Mouse (Mus musculus): ENCODE measurements around the gene Trir. TPM values are rescaled to one million over a fixed set of nuclear protein-coding genes. Genes with fewer than 3 reads are reported as not detected.

The Trir gene
- polyA plus RNA-seq, 1 experiment from 2014 or later = 107 TPM

- Histone ChIP-seq H3K9ac (peak overlapping the region; percentile 52), H3K27ac (peak overlapping the region; percentile 87), H3K27me3 (peaks cover 3% of the 10 kb centered on the region; the same call in 1 of the 2 replicates), H3K4me3 (peak overlapping the region; percentile 49), H3K4me2 (peak overlapping the region; percentile 99), H3K9me3 (no peaks in the 10 kb centered on the region), H3K36me3 (no peaks in the 10 kb centered on the region), H3K4me1 (peaks cover 65% of the 10 kb centered on the region)
- WGBS = under 1% methylated on average over 23 of the region's 23 CpGs
- no peak for ATAC-seq (ENCODE audit: borderline replicate concordance, extremely low read depth, low FRiP score, low TSS enrichment)
Observed at GRCm38 (mm10) chr8:84985049-84985683, 41.5 kb upstream of the Trir start.

- Histone ChIP-seq H3K4me1 (peaks cover 60% of the 10 kb centered on the region), H3K9ac (peak overlapping the region; percentile 52), H3K4me3 (peak overlapping the region; percentile 49), H3K27me3 (peaks cover 3% of the 10 kb centered on the region; the same call in 1 of the 2 replicates), H3K9me3 (no peaks in the 10 kb centered on the region), H3K36me3 (no peaks in the 10 kb centered on the region), H3K4me2 (peak overlapping the region; percentile 99), H3K27ac (peak overlapping the region; percentile 87)
- peak; percentile 28 for ATAC-seq (ENCODE audit: borderline replicate concordance, extremely low read depth, low FRiP score, low TSS enrichment)
- 1% methylated on average over 53 of the region's 53 CpGs for WGBS
Observed at GRCm38 (mm10) chr8:84985684-84986378, 40.8 kb upstream of the Trir start.

- H3K9me3 ChIP-seq = no peaks in the 10 kb centered on the region
- H3K27ac ChIP-seq = peak overlapping the region; percentile 87
- WGBS = 31% methylated on average over 8 of the region's 8 CpGs
- H3K36me3 ChIP-seq = no peaks in the 10 kb centered on the region
- H3K4me2 ChIP-seq = peak overlapping the region; percentile 99
- no peak overlapping the region for H3K9ac ChIP-seq
- peak overlapping the region; percentile 49 for H3K4me3 ChIP-seq
- ATAC-seq (ENCODE audit: borderline replicate concordance, extremely low read depth, low FRiP score, low TSS enrichment) = no peak
- peaks cover 60% of the 10 kb centered on the region for H3K4me1 ChIP-seq
- H3K27me3 ChIP-seq = peaks cover 3% of the 10 kb centered on the region; the same call in 1 of the 2 replicates
Observed at GRCm38 (mm10) chr8:84986379-84986945, 40.2 kb upstream of the Trir start.

- Histone ChIP-seq H3K9me3 (no peaks in the 10 kb centered on the region), H3K4me1 (peaks cover 51% of the 10 kb centered on the region), H3K27me3 (peaks cover 3% of the 10 kb centered on the region; the same call in 1 of the 2 replicates), H3K4me2 (no peak overlapping the region), H3K27ac (no peak overlapping the region), H3K9ac (no peak overlapping the region), H3K36me3 (no peaks in the 10 kb centered on the region), H3K4me3 (no peak overlapping the region)
- ATAC-seq (ENCODE audit: borderline replicate concordance, extremely low read depth, low FRiP score, low TSS enrichment) = no peak
- WGBS = 69% methylated on average over 5 of the region's 5 CpGs
Observed at GRCm38 (mm10) chr8:84987388-84987787, 39.2 kb upstream of the Trir start.

- no peak overlapping the region for H3K4me2 ChIP-seq
- no peak overlapping the region for H3K27ac ChIP-seq
- H3K9me3 ChIP-seq = no peaks in the 10 kb centered on the region
- peaks cover 3% of the 10 kb centered on the region; the same call in 1 of the 2 replicates for H3K27me3 ChIP-seq
- H3K9ac ChIP-seq = no peak overlapping the region
- no peak overlapping the region for H3K4me3 ChIP-seq
- peaks cover 47% of the 10 kb centered on the region for H3K4me1 ChIP-seq
- 55% methylated on average over 2 of the region's 2 CpGs for WGBS
- no peak for ATAC-seq (ENCODE audit: borderline replicate concordance, extremely low read depth, low FRiP score, low TSS enrichment)
- no peaks in the 10 kb centered on the region for H3K36me3 ChIP-seq
Observed at GRCm38 (mm10) chr8:84987903-84988302, 38.7 kb upstream of the Trir start.

- H3K9ac ChIP-seq = no peak overlapping the region; the same call in 1 of the 2 replicates
- WGBS = 15% methylated on average over 15 of the region's 15 CpGs
Observed at GRCm38 (mm10) chr8:84989311-84989731, 37.3 kb upstream of the Trir start.

GRCm38 (mm10) chr8:84989810-84990209 lies 36.8 kb upstream of the Trir start:
- H3K9me3 ChIP-seq = no peaks in the 10 kb centered on the region
- no peaks in the 10 kb centered on the region for H3K36me3 ChIP-seq
- H3K27ac ChIP-seq = peak overlapping the region; percentile 83
- under 1% methylated on average over 15 of the region's 15 CpGs for whole genome bisulfite sequencing
- H3K4me1 ChIP-seq = peaks cover 35% of the 10 kb centered on the region
- H3K4me2 ChIP-seq = peak overlapping the region; percentile 85
- ATAC-seq (ENCODE audit: borderline replicate concordance, extremely low read depth, low FRiP score, low TSS enrichment) = peak; percentile 60; the same call in 1 of the 2 replicates
- peak overlapping the region; percentile 53 for H3K4me3 ChIP-seq
- H3K9ac ChIP-seq = peak overlapping the region; percentile 59
- peaks cover 6% of the 10 kb centered on the region; the same call in 1 of the 2 replicates for H3K27me3 ChIP-seq

More at GRCm38 (mm10) chr8:84989311-84989731, 37.3 kb upstream of the Trir start:
- H3K27ac ChIP-seq = peak overlapping the region; percentile 83
- H3K4me1 ChIP-seq = peaks cover 40% of the 10 kb centered on the region
- no peak for ATAC-seq (ENCODE audit: borderline replicate concordance, extremely low read depth, low FRiP score, low TSS enrichment)
- peak overlapping the region; percentile 85 for H3K4me2 ChIP-seq
- H3K9me3 ChIP-seq = no peaks in the 10 kb centered on the region
- H3K36me3 ChIP-seq = no peaks in the 10 kb centered on the region
- H3K4me3 ChIP-seq = peak overlapping the region; percentile 53
- peaks cover 4% of the 10 kb centered on the region; the same call in 1 of the 2 replicates for H3K27me3 ChIP-seq

- Histone ChIP-seq H3K27ac (peak within 1 kb of the TSS; percentile 83), H3K9ac (peak within 1 kb of the TSS; percentile 62), H3K4me1 (peaks cover 30% of the 10 kb centered on the region), H3K9me3 (no peaks in the 10 kb centered on the region), H3K4me2 (peak within 1 kb of the TSS; percentile 85), H3K27me3 (peaks cover 6% of the 10 kb centered on the region; the same call in 1 of the 2 replicates), H3K36me3 (no peaks in the 10 kb centered on the region), H3K4me3 (peak within 1 kb of the TSS; percentile 53)
- WGBS = 1% methylated on average over 28 of the region's 28 CpGs
- ATAC-seq (ENCODE audit: borderline replicate concordance, extremely low read depth, low FRiP score, low TSS enrichment) = peak; percentile 87
Observed at GRCm38 (mm10) chr8:84990349-84990748, 36.3 kb upstream of the Trir start, which contains the start of gene Hook2. Gene Hook2, plus strand, starts transcription at chr8:84990603.

- Histone ChIP-seq H3K27ac (peak overlapping the region; percentile 83), H3K4me3 (peak overlapping the region; percentile 53)
- 1% methylated on average over 15 of the region's 15 CpGs for WGBS
Observed at GRCm38 (mm10) chr8:84990836-84991235, 35.8 kb upstream of the Trir start.

GRCm38 (mm10) chr8:84994375-84994774 lies 32.2 kb upstream of the Trir start:
- Histone ChIP-seq H3K9ac (no peak overlapping the region), H3K4me2 (no peak overlapping the region), H3K27ac (no peak overlapping the region), H3K27me3 (0 out of 2 replicates have a peak, but pooled peaks cover 7% of the 10 kb centered on the region), H3K9me3 (no peaks in the 10 kb centered on the region), H3K4me3 (no peak overlapping the region), H3K36me3 (no peaks in the 10 kb centered on the region), H3K4me1 (peaks cover 15% of the 10 kb centered on the region)
- no peak for ATAC-seq (ENCODE audit: borderline replicate concordance, extremely low read depth, low FRiP score, low TSS enrichment)
- WGBS = 89% methylated on average over 9 of the region's 9 CpGs

More at GRCm38 (mm10) chr8:84990836-84991235, 35.8 kb upstream of the Trir start:
- Histone ChIP-seq H3K9me3 (no peaks in the 10 kb centered on the region), H3K36me3 (no peaks in the 10 kb centered on the region), H3K27me3 (peaks cover 6% of the 10 kb centered on the region; the same call in 1 of the 2 replicates), H3K4me2 (peak overlapping the region; percentile 85), H3K4me1 (peaks cover 25% of the 10 kb centered on the region), H3K9ac (peak overlapping the region; percentile 62)
- ATAC-seq (ENCODE audit: borderline replicate concordance, extremely low read depth, low FRiP score, low TSS enrichment) = peak; percentile 69

- 0 out of 2 replicates have a peak, but pooled peaks cover 7% of the 10 kb centered on the region for H3K27me3 ChIP-seq
- H3K4me2 ChIP-seq = no peak overlapping the region
- no peak overlapping the region for H3K4me3 ChIP-seq
- H3K27ac ChIP-seq = no peak overlapping the region
- H3K36me3 ChIP-seq = no peaks in the 10 kb centered on the region
- ATAC-seq (ENCODE audit: borderline replicate concordance, extremely low read depth, low FRiP score, low TSS enrichment) = no peak
- no peak overlapping the region for H3K9ac ChIP-seq
- H3K4me1 ChIP-seq = peaks cover 11% of the 10 kb centered on the region
- WGBS = 32% methylated on average over 25 of the region's 25 CpGs
- no peaks in the 10 kb centered on the region for H3K9me3 ChIP-seq
Observed at GRCm38 (mm10) chr8:84995680-84996079, 30.9 kb upstream of the Trir start.
